Mouse (Mus musculus) embryonic facial prominence, embryonic 13.5 days (tissue): ENCODE measurements around the gene Adcy2. TPM values are rescaled to one million over a fixed set of nuclear protein-coding genes. Genes with fewer than 3 reads are reported as not detected.

Experiments
- ATAC-seq: fragments of 200-750 bp; cut with Nextera tagmentation; 2 replicates; pipeline ENCODE4 v1.8.0; 2017; ENCODE audit warnings: low read depth; ENCODE audit not compliant: insufficient number of reproducible peaks, insufficient read depth, low FRiP score, low TSS enrichment
- H3K27ac ChIP-seq: fragments of 300-500 bp; sonication (generic); 2 replicates; pipeline ENCODE4 v1.5.1; 2015; ENCODE audit warnings: moderate library complexity, mild to moderate bottlenecking, inconsistent platforms
- H3K27me3 ChIP-seq: fragments of 300-500 bp; sonication (generic); 2 replicates; pipeline ENCODE4 v1.6.1; 2015; ENCODE audit warnings: mild to moderate bottlenecking, inconsistent platforms
- H3K36me3 ChIP-seq: fragments of 300-500 bp; sonication (generic); 2 replicates; pipeline ENCODE4 v1.6.1; 2015; ENCODE audit warnings: mild to moderate bottlenecking, inconsistent platforms
- H3K4me1 ChIP-seq: fragments of 300-500 bp; sonication (generic); 2 replicates; pipeline ENCODE4 v1.6.1; 2015; ENCODE audit warnings: inconsistent platforms
- H3K4me2 ChIP-seq: fragments of 300-500 bp; sonication (generic); 2 replicates; pipeline ENCODE4 v1.6.1; 2015; ENCODE audit warnings: moderate library complexity, mild to moderate bottlenecking, inconsistent platforms
- H3K4me3 ChIP-seq: fragments of 300-500 bp; sonication (generic); 2 replicates; pipeline ENCODE4 v1.5.1; 2015; ENCODE audit warnings: mild to moderate bottlenecking, inconsistent platforms
- H3K9ac ChIP-seq: fragments of 300-500 bp; sonication (generic); 2 replicates; pipeline ENCODE4 v1.6.1; 2015; ENCODE audit warnings: mild to moderate bottlenecking, inconsistent platforms
- H3K9me3 ChIP-seq: fragments of 300-500 bp; sonication (generic); 2 replicates; pipeline ENCODE4 v1.6.1; 2016; ENCODE audit warnings: inconsistent platforms
- WGBS: fragments of 180-500 bp; shearing (Covaris S2); methylation state at CpG from one replicate; pipeline ENCODE4 v1.1.7; 2015; ENCODE audit warnings: mixed read lengths; 5-methylcytosine and 5-hydroxymethylcytosine counted together
- polyA plus RNA-seq: library from polyadenylated mRNA; unstranded; fragments of >200 nt; fragmentation: Nextera tagmentation; extraction: Ambion mirVana; gene quantifications from 2 replicates; pipeline ENCODE4 v1.2.1, GENCODE M21; 2015

The Adcy2 gene
- polyA plus RNA-seq, 1 experiment from 2014 or later, result 3.9 TPM

- no peaks in the 10 kb centered on the region for H3K9me3 ChIP-seq
- no peaks in the 10 kb centered on the region for H3K4me1 ChIP-seq
- no peak overlapping the region for H3K4me3 ChIP-seq
- H3K9ac ChIP-seq, result no peak overlapping the region
- H3K27me3 ChIP-seq, result no peaks in the 10 kb centered on the region
- H3K27ac ChIP-seq, result no peak overlapping the region
- 70% methylated on average over 6 of the region's 6 CpGs for WGBS
- H3K4me2 ChIP-seq, result no peak overlapping the region
- no peaks in the 10 kb centered on the region for H3K36me3 ChIP-seq
- ATAC-seq, result no peak
Measured at GRCm38 (mm10) chr13:68960513-68960912, 38.8 kb downstream of the Adcy2 start.

- no peaks in the 10 kb centered on the region for H3K9me3 ChIP-seq
- no peaks in the 10 kb centered on the region for H3K36me3 ChIP-seq
- no peaks in the 10 kb centered on the region for H3K4me1 ChIP-seq
- no peak overlapping the region for H3K27ac ChIP-seq
- no peak overlapping the region for H3K4me2 ChIP-seq
- ATAC-seq, result no peak
- H3K27me3 ChIP-seq, result no peaks in the 10 kb centered on the region
- 83% methylated on average over 4 of the region's 4 CpGs for WGBS
- H3K4me3 ChIP-seq, result no peak overlapping the region
- H3K9ac ChIP-seq, result no peak overlapping the region
Measured at GRCm38 (mm10) chr13:68959406-68959805, 39.9 kb downstream of the Adcy2 start.

GRCm38 (mm10) chr13:68942735-68943134 is 56.6 kb downstream of the Adcy2 start:
- Histone ChIP-seq H3K27me3 (no peaks in the 10 kb centered on the region), H3K4me2 (no peak overlapping the region), H3K4me3 (no peak overlapping the region), H3K9ac (no peak overlapping the region), H3K36me3 (no peaks in the 10 kb centered on the region), H3K9me3 (no peaks in the 10 kb centered on the region), H3K4me1 (no peaks in the 10 kb centered on the region), H3K27ac (no peak overlapping the region)
- ATAC-seq, result no peak
- 56% methylated on average over 2 of the region's 2 CpGs for WGBS

- ATAC-seq, result no peak
- H3K4me2 ChIP-seq, result no peak overlapping the region
- 82% methylated on average over 1 of the region's 1 CpGs for WGBS
- H3K27me3 ChIP-seq, result no peaks in the 10 kb centered on the region
- H3K4me3 ChIP-seq, result no peak overlapping the region
- no peak overlapping the region for H3K27ac ChIP-seq
- no peaks in the 10 kb centered on the region for H3K4me1 ChIP-seq
- no peaks in the 10 kb centered on the region for H3K36me3 ChIP-seq
- H3K9me3 ChIP-seq, result no peaks in the 10 kb centered on the region
- H3K9ac ChIP-seq, result no peak overlapping the region
Measured at GRCm38 (mm10) chr13:68941429-68941828, 57.9 kb downstream of the Adcy2 start.

GRCm38 (mm10) chr13:68932283-68932647 is 67.1 kb downstream of the Adcy2 start:
- Histone ChIP-seq H3K4me1 (no peaks in the 10 kb centered on the region), H3K27me3 (no peaks in the 10 kb centered on the region), H3K9ac (no peak overlapping the region), H3K36me3 (no peaks in the 10 kb centered on the region), H3K4me3 (no peak overlapping the region), H3K4me2 (no peak overlapping the region), H3K27ac (no peak overlapping the region), H3K9me3 (no peaks in the 10 kb centered on the region)
- 32% methylated on average over 1 of the region's 1 CpGs for WGBS
- ATAC-seq, result no peak

GRCm38 (mm10) chr13:68931602-68932282 is 67.6 kb downstream of the Adcy2 start:
- H3K9me3 ChIP-seq, result no peaks in the 10 kb centered on the region
- 58% methylated on average over 8 of the region's 8 CpGs for WGBS
- no peak overlapping the region for H3K4me2 ChIP-seq
- no peaks in the 10 kb centered on the region for H3K4me1 ChIP-seq
- no peak overlapping the region for H3K27ac ChIP-seq
- H3K27me3 ChIP-seq, result no peaks in the 10 kb centered on the region
- no peaks in the 10 kb centered on the region for H3K36me3 ChIP-seq
- no peak for ATAC-seq
- no peak overlapping the region for H3K9ac ChIP-seq
- H3K4me3 ChIP-seq, result no peak overlapping the region

- H3K4me2 ChIP-seq, result no peak overlapping the region
- no peaks in the 10 kb centered on the region for H3K36me3 ChIP-seq
- no peaks in the 10 kb centered on the region for H3K27me3 ChIP-seq
- ATAC-seq, result no peak
- peaks cover 4% of the 10 kb centered on the region for H3K9me3 ChIP-seq
- 74% methylated on average over 6 of the region's 6 CpGs for WGBS
- H3K4me3 ChIP-seq, result no peak overlapping the region
- no peak overlapping the region for H3K9ac ChIP-seq
- H3K27ac ChIP-seq, result no peak overlapping the region
- H3K4me1 ChIP-seq, result no peaks in the 10 kb centered on the region
Measured at GRCm38 (mm10) chr13:68928469-68928868, 70.9 kb downstream of the Adcy2 start.

GRCm38 (mm10) chr13:68913666-68914288 is 85.6 kb downstream of the Adcy2 start:
- Histone ChIP-seq H3K9ac (no peak overlapping the region), H3K4me3 (no peak overlapping the region), H3K36me3 (no peaks in the 10 kb centered on the region), H3K27ac (no peak overlapping the region), H3K9me3 (no peaks in the 10 kb centered on the region), H3K4me2 (no peak overlapping the region), H3K4me1 (no peaks in the 10 kb centered on the region), H3K27me3 (no peaks in the 10 kb centered on the region)
- ATAC-seq, result no peak
- 82% methylated on average over 11 of the region's 11 CpGs for WGBS

GRCm38 (mm10) chr13:68906667-68907066 is 92.7 kb downstream of the Adcy2 start:
- no peaks in the 10 kb centered on the region for H3K36me3 ChIP-seq
- no peaks in the 10 kb centered on the region for H3K4me1 ChIP-seq
- no peak overlapping the region for H3K27ac ChIP-seq
- no peak for ATAC-seq
- WGBS, result 74% methylated on average over 1 of the region's 1 CpGs
- no peaks in the 10 kb centered on the region for H3K27me3 ChIP-seq
- no peak overlapping the region for H3K9ac ChIP-seq
- H3K4me2 ChIP-seq, result no peak overlapping the region
- no peak overlapping the region for H3K4me3 ChIP-seq
- no peaks in the 10 kb centered on the region for H3K9me3 ChIP-seq

- no peaks in the 10 kb centered on the region for H3K4me1 ChIP-seq
- H3K4me3 ChIP-seq, result no peak overlapping the region
- 87% methylated on average over 1 of the region's 1 CpGs for WGBS
- no peaks in the 10 kb centered on the region for H3K9me3 ChIP-seq
- H3K4me2 ChIP-seq, result no peak overlapping the region
- H3K36me3 ChIP-seq, result no peaks in the 10 kb centered on the region
- ATAC-seq, result no peak
- H3K27me3 ChIP-seq, result no peaks in the 10 kb centered on the region
- no peak overlapping the region for H3K9ac ChIP-seq
- H3K27ac ChIP-seq, result no peak overlapping the region
Measured at GRCm38 (mm10) chr13:68902708-68903107, 96.6 kb downstream of the Adcy2 start.

- no peaks in the 10 kb centered on the region for H3K9me3 ChIP-seq
- no peak for ATAC-seq
- 85% methylated on average over 9 of the region's 9 CpGs for WGBS
- H3K9ac ChIP-seq, result no peak overlapping the region
- no peak overlapping the region for H3K4me3 ChIP-seq
- H3K4me1 ChIP-seq, result no peaks in the 10 kb centered on the region
- no peak overlapping the region for H3K4me2 ChIP-seq
- H3K27me3 ChIP-seq, result no peaks in the 10 kb centered on the region
- H3K36me3 ChIP-seq, result no peaks in the 10 kb centered on the region
- no peak overlapping the region for H3K27ac ChIP-seq
Measured at GRCm38 (mm10) chr13:68889929-68890593, 109.3 kb downstream of the Adcy2 start.

- no peak overlapping the region for H3K4me2 ChIP-seq
- no peaks in the 10 kb centered on the region for H3K9me3 ChIP-seq
- 89% methylated on average over 6 of the region's 6 CpGs for WGBS
Measured at GRCm38 (mm10) chr13:68868776-68869175, 130.6 kb downstream of the Adcy2 start.

More at GRCm38 (mm10) chr13:68868776-68869175, 130.6 kb downstream of the Adcy2 start:
- no peak for ATAC-seq
- Histone ChIP-seq H3K4me3 (no peak overlapping the region), H3K9ac (no peak overlapping the region), H3K27me3 (no peaks in the 10 kb centered on the region), H3K36me3 (no peaks in the 10 kb centered on the region), H3K4me1 (0 out of 2 replicates have a peak, but pooled peaks cover 2% of the 10 kb centered on the region), H3K27ac (no peak overlapping the region)
